Mouse (Mus musculus) liver, adult 2 months (tissue): Measurements from ENCODE around the gene Gm37240. TPM values are rescaled to one million over a fixed set of nuclear protein-coding genes. Genes with fewer than 3 reads are reported as not detected.

Experiments
- DNase-seq: peaks from one replicate; pipeline ENCODE4 v3.0.0-alpha.2; 2011; ENCODE audit warnings: low read depth, low spot score; ENCODE audit errors: extremely low read depth
- H3K27ac ChIP-seq: fragments of 200-500 bp; replicated peaks from 2 replicates; pipeline ENCODE4 v1.5.1; 2012; ENCODE audit warnings: low read depth, mild to moderate bottlenecking, control low read depth, inconsistent platforms, low read length; ENCODE audit not compliant: insufficient read depth
- H3K27me3 ChIP-seq: fragments of 200-500 bp; 2 replicates; pipeline ENCODE4 v1.6.1; 2012; ENCODE audit warnings: mild to moderate bottlenecking, moderate library complexity, low read length, inconsistent platforms; ENCODE audit not compliant: control insufficient read depth, insufficient read depth
- H3K36me3 ChIP-seq: fragments of 200-500 bp; 2 replicates; pipeline ENCODE4 v1.6.1; 2012; ENCODE audit warnings: low read length, inconsistent platforms; ENCODE audit not compliant: control insufficient read depth, insufficient read depth
- H3K4me1 ChIP-seq: fragments of 200-500 bp; 2 replicates; pipeline ENCODE4 v1.6.1; 2011; ENCODE audit warnings: low read length; ENCODE audit not compliant: control insufficient read depth, insufficient read depth
- H3K4me3 ChIP-seq: fragments of 200-500 bp; 2 replicates; pipeline ENCODE4 v1.5.1; 2011; ENCODE audit warnings: low read depth, mild to moderate bottlenecking, control low read depth, low read length, moderate library complexity; ENCODE audit not compliant: insufficient read depth
- H3K79me2 ChIP-seq: fragments of 200-500 bp; 2 replicates; pipeline ENCODE4 v1.6.1; 2012; ENCODE audit warnings: inconsistent platforms, mild to moderate bottlenecking, low read length, moderate library complexity; ENCODE audit not compliant: control insufficient read depth, insufficient read depth
- H3K9ac ChIP-seq: fragments of 200-500 bp; 2 replicates; pipeline ENCODE4 v1.6.1; 2012; ENCODE audit warnings: low read depth, mild to moderate bottlenecking, control low read depth, inconsistent platforms, low read length
- CTCF ChIP-seq: fragments of 200-500 bp; IDR thresholded peaks from 2 replicates; pipeline ENCODE4 v1.5.1; 2011; ENCODE audit warnings: low read depth, low read length, control low read depth
- POLR2A ChIP-seq: fragments of 200-500 bp; IDR thresholded peaks from 2 replicates; pipeline ENCODE4 v1.6.1; 2011; ENCODE audit warnings: low read length, control low read depth; ENCODE audit not compliant: insufficient read depth; ENCODE audit errors: extremely low read depth
- WGBS: fragments of 180-500 bp; shearing (Covaris S2); methylation state at CpG from one replicate; pipeline ENCODE4 v1.1.7; 2018; 5-methylcytosine and 5-hydroxymethylcytosine counted together
- polyA plus RNA-seq: library from polyadenylated mRNA; depleted of rRNA; stranded (reverse); fragments of >200 nt; gene quantifications from 2 replicates; pipeline ENCODE4 v1.2.3, GENCODE M21; 2012
- total RNA-seq: library from RNA; depleted of rRNA; stranded (reverse); fragments of >200 nt; gene quantifications from 2 replicates; pipeline ENCODE4 v1.2.3, GENCODE M21; 2014

Gm37240 gene
- total and polyA plus RNA-seq, 2 experiments = 2.2 to 6.9 TPM

GRCm38 (mm10) chr3:85275075-85275474, 612.2 kb downstream of the Gm37240 start:
- Histone ChIP-seq H3K79me2 (no peaks in the 10 kb centered on the region), H3K27ac (peak overlapping the region; percentile 17), H3K4me3 (no peak overlapping the region), H3K36me3 (peaks cover 20% of the 10 kb centered on the region), H3K9ac (no peak overlapping the region), H3K4me1 (peaks cover 38% of the 10 kb centered on the region), H3K27me3 (no peaks in the 10 kb centered on the region)
- peak; percentile 65 for DNase-seq
- TF ChIP-seq POLR2A = no peak
- peak; percentile 57 for TF ChIP-seq CTCF
- WGBS = 41% methylated on average over 10 of the region's 10 CpGs

- TF ChIP-seq CTCF (no peak), POLR2A (no peak)
- H3K4me3 ChIP-seq = no peak overlapping the region
- WGBS = 71% methylated on average over 2 of the region's 2 CpGs
- H3K79me2 ChIP-seq = peaks cover 4% of the 10 kb centered on the region; the same call in 1 of the 2 replicates
- no peak overlapping the region for H3K9ac ChIP-seq
- no peaks in the 10 kb centered on the region for H3K27me3 ChIP-seq
- peak; percentile 90 for DNase-seq
- peaks cover 12% of the 10 kb centered on the region for H3K36me3 ChIP-seq
- H3K4me1 ChIP-seq = peaks cover 51% of the 10 kb centered on the region
- H3K27ac ChIP-seq = peak overlapping the region; percentile 89
Measured at GRCm38 (mm10) chr3:85271491-85271890, 615.8 kb downstream of the Gm37240 start.

- no peak for DNase-seq
- Histone ChIP-seq H3K27me3 (no peaks in the 10 kb centered on the region), H3K9ac (peak overlapping the region; percentile 57), H3K27ac (peak overlapping the region; percentile 59), H3K36me3 (no peaks in the 10 kb centered on the region), H3K79me2 (peaks cover 9% of the 10 kb centered on the region; the same call in 1 of the 2 replicates), H3K4me3 (peak overlapping the region; percentile 43), H3K4me1 (peaks cover 20% of the 10 kb centered on the region)
- TF ChIP-seq POLR2A = no peak
- no peak for TF ChIP-seq CTCF
- WGBS = 74% methylated on average over 2 of the region's 2 CpGs
Measured at GRCm38 (mm10) chr3:85264963-85265362, 622.4 kb downstream of the Gm37240 start.

DNA sequence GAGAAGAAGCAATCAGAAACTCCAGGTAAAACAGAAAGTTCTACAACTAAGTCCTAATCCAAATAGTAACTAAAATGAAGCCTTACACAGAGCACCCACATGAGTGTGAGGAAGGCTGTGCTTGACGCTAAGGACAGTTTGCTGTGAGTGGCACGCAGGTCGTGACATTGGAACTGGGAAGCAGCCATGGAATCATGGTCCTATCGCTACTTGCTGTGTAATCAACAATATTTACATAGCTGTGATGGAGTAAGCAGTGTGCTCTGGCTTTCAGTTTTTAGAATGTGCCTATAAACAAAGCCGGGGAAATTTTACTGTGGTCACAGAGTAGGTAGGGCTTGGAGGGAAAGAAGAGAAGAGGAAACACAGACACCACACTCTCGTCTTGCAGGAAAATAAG, 622.8 kb downstream of the Gm37240 start:
- peak; percentile 98 for DNase-seq
- H3K4me3 ChIP-seq = peak overlapping the region; percentile 41; the same call in 1 of the 2 replicates
- no peaks in the 10 kb centered on the region for H3K36me3 ChIP-seq
- 11% methylated on average over 6 of the region's 6 CpGs for WGBS
- no peaks in the 10 kb centered on the region for H3K27me3 ChIP-seq
- peaks cover 18% of the 10 kb centered on the region for H3K4me1 ChIP-seq
- H3K79me2 ChIP-seq = peaks cover 9% of the 10 kb centered on the region; the same call in 1 of the 2 replicates
- TF ChIP-seq POLR2A (no peak), CTCF (no peak)
- H3K27ac ChIP-seq = peak overlapping the region; percentile 59
- no peak overlapping the region; the same call in 1 of the 2 replicates for H3K9ac ChIP-seq

GRCm38 (mm10) chr3:85254526-85254925, 632.8 kb downstream of the Gm37240 start:
- 90% methylated on average over 5 of the region's 5 CpGs for WGBS
- no peaks in the 10 kb centered on the region for H3K79me2 ChIP-seq
- TF ChIP-seq CTCF (no peak), POLR2A (no peak)
- H3K4me1 ChIP-seq = no peaks in the 10 kb centered on the region
- no peaks in the 10 kb centered on the region for H3K27me3 ChIP-seq
- no peak overlapping the region for H3K9ac ChIP-seq
- no peak overlapping the region for H3K27ac ChIP-seq
- H3K4me3 ChIP-seq = no peak overlapping the region
- H3K36me3 ChIP-seq = no peaks in the 10 kb centered on the region
- no peak for DNase-seq

DNA sequence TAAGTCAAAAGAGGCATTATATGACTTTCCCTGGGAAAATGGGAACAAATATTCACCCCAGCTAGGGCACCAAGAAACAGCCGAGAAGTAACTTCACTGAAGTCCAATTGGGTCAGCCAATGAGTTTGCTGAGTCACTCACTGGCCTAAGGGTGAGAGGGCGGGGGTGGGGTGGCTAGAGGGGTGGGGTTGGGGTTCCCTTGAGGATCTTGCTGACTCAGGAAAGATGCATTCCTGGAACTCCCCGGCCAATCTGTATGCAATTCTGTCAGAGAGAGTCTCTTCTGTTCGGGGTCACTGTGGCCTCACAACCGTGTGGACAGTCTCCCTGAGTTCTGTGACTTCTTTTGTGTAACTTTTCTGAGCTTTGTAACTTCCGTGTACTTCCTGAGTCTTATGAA, 635.7 kb downstream of the Gm37240 start:
- Histone ChIP-seq H3K36me3 (no peaks in the 10 kb centered on the region), H3K4me1 (no peaks in the 10 kb centered on the region), H3K27ac (no peak overlapping the region), H3K79me2 (no peaks in the 10 kb centered on the region), H3K4me3 (no peak overlapping the region), H3K27me3 (no peaks in the 10 kb centered on the region), H3K9ac (no peak overlapping the region)
- no peak for TF ChIP-seq POLR2A
- TF ChIP-seq CTCF = no peak
- DNase-seq = peak; percentile 51
- 44% methylated on average over 6 of the region's 6 CpGs for WGBS
